Mouse (Mus musculus) pancreas, adult 10 weeks (tissue): ENCODE data around the gene Dclre1c. TPM values are rescaled to one million over a fixed set of nuclear protein-coding genes. Genes with fewer than 3 reads are reported as not detected.

Experiments used
- polyA plus RNA-seq: library from polyadenylated mRNA; stranded (reverse); fragments of 350-450 nt; fragmentation: Illumina TruSeq; extraction: RNeasy Lipid Tissue Mini Kit (QIAGEN cat#74804); gene quantifications from one replicate; pipeline ENCODE4 v1.2.3, GENCODE M21; 2015; ENCODE audit warnings: low read depth, low replicate concordance; ENCODE audit not compliant: insufficient read depth

Gene Dclre1c
- polyA plus RNA-seq = 2.3 TPM

DNA sequence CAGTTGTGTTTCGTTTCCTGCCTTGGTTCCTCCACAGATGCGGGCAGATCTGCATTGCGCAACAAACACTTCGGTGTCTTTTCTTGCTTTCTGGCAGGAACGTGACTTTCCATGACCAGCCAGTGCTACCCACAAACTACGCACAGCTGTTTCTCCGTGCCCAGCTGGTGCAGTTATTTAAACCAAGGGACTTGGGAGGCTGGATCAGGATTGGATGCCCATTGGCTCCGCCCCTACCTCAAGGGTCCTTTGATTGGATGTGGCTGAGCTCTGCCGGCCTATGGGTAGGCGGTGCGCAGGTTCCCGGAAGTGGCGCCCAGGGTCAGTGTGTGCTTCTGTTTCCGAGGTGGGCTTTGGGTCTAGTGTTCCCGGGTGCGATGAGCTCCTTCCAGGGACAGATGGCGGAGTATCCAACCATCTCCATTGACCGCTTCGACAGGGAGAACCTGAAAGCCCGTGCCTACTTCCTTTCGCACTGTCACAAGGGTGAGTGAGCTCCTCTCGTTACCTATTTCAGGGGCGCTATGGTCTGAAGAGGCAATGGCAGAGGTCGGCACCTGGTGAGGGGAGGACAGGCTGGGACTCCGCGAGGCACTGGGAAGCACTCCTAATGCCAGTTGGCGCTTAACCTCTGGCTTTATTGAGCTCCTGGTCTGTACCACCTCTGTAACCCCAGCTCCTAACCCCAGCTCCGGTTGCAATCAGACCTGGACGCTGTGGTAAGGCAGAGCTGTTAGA is at the start of gene Dclre1c:
Gene Dclre1c, plus strand, starts transcription at position 291 of the 738 bp plus-strand sequence.

DNA sequence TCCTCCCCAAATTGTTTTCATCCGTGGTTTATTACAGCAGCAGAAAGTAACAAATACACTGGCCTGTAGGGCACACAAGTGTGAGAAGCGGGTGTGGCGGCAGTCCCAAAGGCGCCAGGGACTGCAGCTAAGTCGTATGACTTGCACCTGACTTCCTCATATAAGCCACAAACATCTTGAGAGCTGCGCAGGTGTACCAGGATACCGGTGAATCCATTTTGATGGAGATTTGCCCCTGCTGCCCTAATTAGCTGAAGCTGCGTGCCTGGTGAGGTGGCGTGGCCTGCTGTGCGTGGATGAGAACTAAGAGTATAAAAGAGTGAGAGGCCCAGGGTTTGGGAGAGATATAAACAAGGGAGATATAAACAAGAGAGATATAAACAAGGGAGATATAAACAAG is 26.8 kb upstream of the Dclre1c start, which contains the start of gene Olah:
Gene Olah, minus strand, starts transcription at position 101 of the 400 bp plus-strand sequence.

DNA sequence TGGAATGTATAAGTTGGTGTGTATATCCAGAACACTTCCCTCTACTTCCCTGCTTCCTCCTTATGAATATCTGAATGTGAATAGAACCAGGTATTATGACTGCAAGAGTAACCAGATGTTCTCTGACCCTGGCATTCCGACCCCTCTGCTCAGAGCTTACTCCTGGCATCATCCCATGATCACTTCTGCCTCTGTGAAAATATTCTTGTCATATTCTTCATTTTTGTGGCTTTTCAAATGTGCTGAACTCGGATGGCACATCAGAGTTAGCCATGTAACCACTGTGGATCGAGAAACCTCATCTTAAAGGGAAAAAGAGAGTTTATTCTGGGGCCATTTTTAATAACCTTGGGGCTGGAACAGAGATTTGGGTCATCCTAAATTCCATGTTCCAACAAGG is 1.4 kb upstream of the Dclre1c start, which contains the start of gene Meig1:
Gene Meig1, minus strand, starts transcription at position 101 of the 400 bp plus-strand sequence.

DNA sequence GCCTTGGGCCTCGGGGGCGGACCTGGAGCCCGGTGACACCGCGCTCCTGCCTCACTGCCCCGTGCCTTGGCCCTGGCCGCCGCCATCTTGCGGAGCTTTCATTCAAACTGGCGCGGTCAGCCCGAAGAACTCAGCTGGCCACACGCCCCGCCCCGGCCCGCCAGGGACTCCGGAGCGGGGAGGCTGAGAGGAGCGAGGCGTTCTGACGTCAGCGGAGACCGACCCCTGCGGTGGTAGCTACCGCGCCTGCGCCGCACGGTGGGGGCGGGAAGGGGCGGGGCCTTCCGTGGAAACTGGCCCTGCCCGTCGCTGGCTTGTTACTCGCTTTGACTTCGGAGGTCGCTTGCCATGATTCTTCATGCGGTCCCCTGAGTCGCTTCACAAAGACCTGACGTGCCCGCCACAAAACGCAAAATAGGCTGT is 50.9 kb downstream of the Dclre1c start, which contains the start of gene Suv39h2:
Gene Suv39h2, minus strand, starts transcription at position 171 of the 423 bp plus-strand sequence.

DNA sequence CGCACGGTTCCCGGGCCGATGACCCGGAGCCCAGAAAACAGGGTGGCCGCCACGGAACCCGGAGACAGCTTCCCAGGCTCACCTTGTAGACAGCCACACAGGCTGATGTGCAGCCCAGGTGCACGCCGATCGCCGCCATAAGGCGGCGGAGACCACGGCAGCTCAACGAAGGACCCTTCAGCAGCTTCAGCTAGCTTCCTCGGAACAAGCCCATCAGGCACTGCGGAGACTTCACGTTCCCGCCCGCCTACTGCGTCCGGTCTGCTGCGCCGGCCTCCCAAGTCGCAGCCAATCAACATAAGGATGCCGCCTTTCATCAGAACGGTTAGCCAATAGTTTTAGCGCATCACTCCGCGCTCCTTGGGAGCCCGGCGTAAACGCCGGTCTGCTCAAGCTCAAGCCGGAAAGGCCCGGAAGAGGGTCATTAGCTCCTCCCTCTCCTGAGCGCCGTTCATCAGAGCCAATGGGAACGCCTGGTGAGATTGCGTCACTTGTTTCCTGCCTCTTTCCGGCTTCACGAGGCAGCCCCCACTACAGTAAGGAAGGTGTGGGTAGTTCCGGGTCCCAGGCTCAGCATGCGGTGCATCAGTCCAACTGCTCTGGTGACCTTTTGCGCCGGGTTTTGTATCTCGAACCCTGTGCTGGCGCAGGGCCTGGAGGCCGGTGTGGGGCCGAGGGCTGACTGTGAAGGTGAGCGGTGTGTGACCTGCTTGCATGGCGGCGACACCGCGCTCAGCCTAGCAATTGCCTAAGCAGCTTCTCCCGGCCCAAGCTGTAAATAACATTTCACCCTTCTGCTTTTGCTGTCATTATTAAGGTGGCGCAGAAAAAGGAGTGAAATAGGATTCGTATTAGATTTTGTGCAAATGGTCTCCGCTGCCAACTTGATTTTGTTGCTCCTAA is 88.9 kb downstream of the Dclre1c start, which contains the start of the genes Gm45902, Hspa14 and Cdnf:
Gene Gm45902, minus strand, starts transcription at position 239 of the 903 bp plus-strand sequence.
Gene Hspa14, minus strand, starts transcription at position 263 of the 903 bp plus-strand sequence.
Gene Cdnf, plus strand, starts transcription at position 479 of the 903 bp plus-strand sequence.

Other genes starting within 250 kb of the Dclre1c start
- gene Nmt2, start 139.9 kb upstream of the Dclre1c start, polyA plus RNA-seq = 7.4 TPM
- 4.8 TPM for gene Rpp38, start 91.5 kb upstream of the Dclre1c start, polyA plus RNA-seq
- gene Acbd7, start 88.0 kb upstream of the Dclre1c start, polyA plus RNA-seq = not detected
- gene Olah, start 26.9 kb upstream of the Dclre1c start, polyA plus RNA-seq = not detected
- gene Meig1, start 1.5 kb upstream of the Dclre1c start, polyA plus RNA-seq = not detected
- gene Suv39h2, start 50.9 kb downstream of the Dclre1c start, polyA plus RNA-seq = 0.50 TPM
- 0.55 TPM for gene Gm45902, start 88.7 kb downstream of the Dclre1c start, polyA plus RNA-seq
- gene Hspa14, start 88.7 kb downstream of the Dclre1c start, polyA plus RNA-seq = 6.8 TPM
- not detected for gene Cdnf, start 88.9 kb downstream of the Dclre1c start, polyA plus RNA-seq
- 6.4 TPM for gene Fam107b, start 146.4 kb downstream of the Dclre1c start, polyA plus RNA-seq